Mouse (Mus musculus) CH12.LX (cell line): ENCODE data around the gene Cdh4.

ENCODE experiments used
- BHLHE40 ChIP-seq: IDR thresholded peaks from 2 replicates; pipeline ENCODE4 v1.6.1; 2011; ENCODE audit warnings: mild to moderate bottlenecking, low read depth, low read length, improper control_type of control experiment
- CTCF ChIP-seq, 2 experiments: IDR thresholded peaks in 1 of 2; conservative IDR thresholded peaks in 1 of 2; 2 replicates each; pipeline ENCODE4 v1.5.1; 2011 to 2012; ENCODE audit warnings: low read depth in 2 of 2, low read length in 2 of 2, improper control_type of control experiment in 1 of 2, inconsistent platforms in 1 of 2, mild to moderate bottlenecking in 1 of 2, moderate library complexity in 1 of 2
- E2F4 ChIP-seq: IDR thresholded peaks from 2 replicates; pipeline ENCODE4 v1.6.1; 2011; ENCODE audit warnings: low read depth, low read length, improper control_type of control experiment; ENCODE audit not compliant: insufficient replicate concordance
- EP300 ChIP-seq: IDR thresholded peaks from 2 replicates; pipeline ENCODE4 v1.6.1; 2011; ENCODE audit warnings: low read length, improper control_type of control experiment
- GABPA ChIP-seq: IDR thresholded peaks from 2 replicates; pipeline ENCODE4 v1.6.1; 2012; ENCODE audit warnings: low read depth, low read length, improper control_type of control experiment, inconsistent platforms; ENCODE audit not compliant: insufficient replicate concordance
- JUND ChIP-seq: conservative IDR thresholded peaks from 2 replicates; pipeline ENCODE4 v1.6.1; 2011; ENCODE audit warnings: low read depth, low read length, improper control_type of control experiment
- MAX ChIP-seq: IDR thresholded peaks from 2 replicates; pipeline ENCODE4 v1.6.1; 2011; ENCODE audit warnings: low read length, improper control_type of control experiment
- POLR2A ChIP-seq: IDR thresholded peaks from 2 replicates; pipeline ENCODE4 v1.6.1; 2011; ENCODE audit warnings: low read depth, mild to moderate bottlenecking, improper control_type of control experiment, low read length
- SIN3A ChIP-seq: IDR thresholded peaks from 2 replicates; pipeline ENCODE4 v1.6.1; 2012; ENCODE audit warnings: low read length, improper control_type of control experiment, inconsistent platforms
- SMC3 ChIP-seq: IDR thresholded peaks from 2 replicates; pipeline ENCODE4 v1.6.1; 2011; ENCODE audit warnings: low read depth, low read length, improper control_type of control experiment
- ZC3H11A ChIP-seq: IDR thresholded peaks from 2 replicates; pipeline ENCODE4 v1.6.1; 2012; ENCODE audit warnings: low read depth, mild to moderate bottlenecking, inconsistent platforms, low read length, improper control_type of control experiment
- ZKSCAN1 ChIP-seq: IDR thresholded peaks from 2 replicates; pipeline ENCODE4 v1.6.1; 2012; ENCODE audit warnings: low read depth, inconsistent platforms, low read length, improper control_type of control experiment, borderline replicate concordance

DNA sequence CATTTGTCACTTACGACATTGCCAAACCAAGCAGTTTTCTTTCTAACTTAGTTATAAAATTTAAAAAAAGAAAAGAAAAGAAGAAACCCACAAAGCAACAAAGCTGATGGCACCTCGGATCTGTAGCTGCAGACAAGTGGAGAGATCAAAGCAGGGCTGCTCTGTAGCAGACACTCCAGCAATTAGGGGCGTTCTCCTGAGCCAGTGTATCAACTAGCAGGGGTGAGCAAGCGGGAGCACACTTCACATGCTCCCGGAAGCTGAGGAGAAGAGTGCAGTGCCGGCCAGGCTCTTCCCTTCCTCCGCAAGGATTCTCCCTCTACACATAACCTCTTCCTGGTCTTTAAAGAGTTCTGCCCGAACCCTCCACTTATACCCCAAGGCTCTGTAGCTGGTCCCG lies 220.5 kb downstream of the Cdh4 start:
- TF ChIP-seq ZKSCAN1 (no peak), POLR2A (no peak), JUND (no peak), MAX (no peak), CTCF (conservative IDR thresholded peaks at IDR 0.05 in 1 of 2, IDR thresholded peaks at IDR 0.05 in 1 of 2; ENCODE audit: low read depth in 2 of 2, low read length in 2 of 2) (no peak), SIN3A (no peak; the same call in 1 of the 2 replicates), SMC3 (no peak), ZC3H11A (no peak), GABPA (no peak), BHLHE40 (no peak), EP300 (no peak), E2F4 (no peak)
